Mouse (Mus musculus) kidney, embryonic 15.5 days (tissue): ENCODE data around the gene Samd4. TPM values are rescaled to one million over a fixed set of nuclear protein-coding genes. Genes with fewer than 3 reads are reported as not detected.

Source experiments
- ATAC-seq: fragments of 200-750 bp; cut with Nextera tagmentation; replicated peaks from 2 replicates; pipeline ENCODE4 v1.8.0; 2017; ENCODE audit warnings: moderate TSS enrichment; ENCODE audit not compliant: low FRiP score
- H3K27ac ChIP-seq: fragments of 300-500 bp; sonication (generic); 2 replicates; pipeline ENCODE4 v1.5.1; 2015; ENCODE audit warnings: mild to moderate bottlenecking, inconsistent platforms
- H3K27me3 ChIP-seq: fragments of 300-500 bp; sonication (generic); 2 replicates; pipeline ENCODE4 v1.6.1; 2015; ENCODE audit warnings: inconsistent platforms
- H3K36me3 ChIP-seq: fragments of 300-500 bp; sonication (generic); 2 replicates; pipeline ENCODE4 v1.6.1; 2015; ENCODE audit warnings: inconsistent platforms
- H3K4me1 ChIP-seq: fragments of 300-500 bp; sonication (generic); 2 replicates; pipeline ENCODE4 v1.6.1; 2015; ENCODE audit warnings: inconsistent platforms
- H3K4me2 ChIP-seq: fragments of 300-500 bp; sonication (generic); 2 replicates; pipeline ENCODE4 v1.6.1; 2015; ENCODE audit warnings: moderate library complexity, mild to moderate bottlenecking, inconsistent platforms
- H3K4me3 ChIP-seq: fragments of 300-500 bp; sonication (generic); replicated peaks from 2 replicates; pipeline ENCODE4 v1.5.1; 2015; ENCODE audit warnings: mild to moderate bottlenecking, inconsistent platforms
- H3K9ac ChIP-seq: fragments of 300-500 bp; sonication (generic); 2 replicates; pipeline ENCODE4 v1.6.1; 2015; ENCODE audit warnings: mild to moderate bottlenecking, inconsistent platforms
- H3K9me3 ChIP-seq: fragments of 300-500 bp; sonication (generic); replicated peaks from 2 replicates; pipeline ENCODE4 v1.6.1; 2016; ENCODE audit warnings: inconsistent platforms
- WGBS: fragments of 180-500 bp; shearing (Covaris S2); methylation state at CpG from one replicate; pipeline ENCODE4 v1.1.7; 2015; ENCODE audit warnings: mixed read lengths; 5-methylcytosine and 5-hydroxymethylcytosine counted together
- polyA plus RNA-seq: library from polyadenylated mRNA; unstranded; fragments of >200 nt; fragmentation: Nextera tagmentation; extraction: Ambion mirVana; gene quantifications from 2 replicates; pipeline ENCODE4 v1.2.1, GENCODE M21; 2015

Gene Samd4
- polyA plus RNA-seq, 1 experiment from 2014 or later, result 5.2 TPM

- no peak overlapping the region for H3K27ac ChIP-seq
- H3K4me3 ChIP-seq, result no peak overlapping the region
- 77% methylated on average over 9 of the region's 9 CpGs for WGBS
- no peaks in the 10 kb centered on the region for H3K27me3 ChIP-seq
- no peaks in the 10 kb centered on the region for H3K36me3 ChIP-seq
- H3K9me3 ChIP-seq, result no peaks in the 10 kb centered on the region
- ATAC-seq, result no peak
- H3K9ac ChIP-seq, result no peak overlapping the region
- H3K4me1 ChIP-seq, result peaks cover 13% of the 10 kb centered on the region
- H3K4me2 ChIP-seq, result no peak overlapping the region
Observed at GRCm38 (mm10) chr14:47083311-47083710, 200.7 kb downstream of the Samd4 start.

- Histone ChIP-seq H3K36me3 (no peaks in the 10 kb centered on the region), H3K9me3 (no peaks in the 10 kb centered on the region), H3K27ac (no peak overlapping the region), H3K4me2 (no peak overlapping the region), H3K27me3 (no peaks in the 10 kb centered on the region), H3K4me3 (no peak overlapping the region), H3K9ac (no peak overlapping the region), H3K4me1 (peaks cover 13% of the 10 kb centered on the region)
- 78% methylated on average over 6 of the region's 6 CpGs for WGBS
- no peak for ATAC-seq
Observed at GRCm38 (mm10) chr14:47083838-47084237, 201.2 kb downstream of the Samd4 start.

- H3K36me3 ChIP-seq, result no peaks in the 10 kb centered on the region
- H3K4me3 ChIP-seq, result no peak overlapping the region
- H3K4me1 ChIP-seq, result peaks cover 13% of the 10 kb centered on the region
- no peak overlapping the region for H3K4me2 ChIP-seq
- no peaks in the 10 kb centered on the region for H3K27me3 ChIP-seq
- ATAC-seq, result no peak
- H3K9ac ChIP-seq, result no peak overlapping the region
- no peaks in the 10 kb centered on the region for H3K9me3 ChIP-seq
- no peak overlapping the region for H3K27ac ChIP-seq
- 83% methylated on average over 2 of the region's 2 CpGs for WGBS
Observed at GRCm38 (mm10) chr14:47084686-47085085, 202.0 kb downstream of the Samd4 start.

- Histone ChIP-seq H3K27me3 (no peaks in the 10 kb centered on the region), H3K9me3 (no peaks in the 10 kb centered on the region), H3K4me2 (no peak overlapping the region; the same call in 1 of the 2 replicates), H3K36me3 (no peaks in the 10 kb centered on the region), H3K4me3 (no peak overlapping the region), H3K4me1 (peaks cover 13% of the 10 kb centered on the region), H3K9ac (no peak overlapping the region), H3K27ac (no peak overlapping the region)
- ATAC-seq, result no peak
- WGBS, result 68% methylated on average over 3 of the region's 3 CpGs
Observed at GRCm38 (mm10) chr14:47086123-47086522, 203.5 kb downstream of the Samd4 start.

GRCm38 (mm10) chr14:47086743-47087142, 204.1 kb downstream of the Samd4 start:
- 4% methylated on average over 16 of the region's 16 CpGs for WGBS
- Histone ChIP-seq H3K9me3 (no peaks in the 10 kb centered on the region), H3K27me3 (no peaks in the 10 kb centered on the region), H3K36me3 (no peaks in the 10 kb centered on the region; the same call in 1 of the 2 replicates), H3K4me2 (peak overlapping the region; percentile 81), H3K4me1 (peaks cover 13% of the 10 kb centered on the region), H3K4me3 (peak overlapping the region; percentile 38), H3K27ac (no peak overlapping the region), H3K9ac (peak overlapping the region; percentile 47; the same call in 1 of the 2 replicates)
- peak; percentile 85 for ATAC-seq

GRCm38 (mm10) chr14:47087182-47087581, 204.5 kb downstream of the Samd4 start:
- H3K4me1 ChIP-seq, result peaks cover 13% of the 10 kb centered on the region
- no peaks in the 10 kb centered on the region for H3K9me3 ChIP-seq
- H3K27me3 ChIP-seq, result no peaks in the 10 kb centered on the region
- H3K27ac ChIP-seq, result no peak overlapping the region
- peak overlapping the region; percentile 47; the same call in 1 of the 2 replicates for H3K9ac ChIP-seq
- ATAC-seq, result peak; percentile 53
- WGBS, result 30% methylated on average over 5 of the region's 5 CpGs
- no peaks in the 10 kb centered on the region; the same call in 1 of the 2 replicates for H3K36me3 ChIP-seq
- peak overlapping the region; percentile 81 for H3K4me2 ChIP-seq
- H3K4me3 ChIP-seq, result peak overlapping the region; percentile 38

- no peak overlapping the region for H3K9ac ChIP-seq
- no peaks in the 10 kb centered on the region for H3K27me3 ChIP-seq
- no peak overlapping the region for H3K4me3 ChIP-seq
- WGBS, result 87% methylated on average over 12 of the region's 12 CpGs
- no peak overlapping the region for H3K4me2 ChIP-seq
- ATAC-seq, result no peak
- no peaks in the 10 kb centered on the region for H3K9me3 ChIP-seq
- H3K27ac ChIP-seq, result no peak overlapping the region
- peaks cover 13% of the 10 kb centered on the region for H3K4me1 ChIP-seq
- H3K36me3 ChIP-seq, result no peaks in the 10 kb centered on the region; the same call in 1 of the 2 replicates
Observed at GRCm38 (mm10) chr14:47087669-47088250, 205.1 kb downstream of the Samd4 start.

- H3K36me3 ChIP-seq, result no peaks in the 10 kb centered on the region; the same call in 1 of the 2 replicates
- H3K4me3 ChIP-seq, result no peak overlapping the region
- H3K27ac ChIP-seq, result no peak overlapping the region
- no peak overlapping the region for H3K4me2 ChIP-seq
- peaks cover 18% of the 10 kb centered on the region for H3K4me1 ChIP-seq
- ATAC-seq, result no peak
- WGBS, result 67% methylated on average over 1 of the region's 1 CpGs
- H3K27me3 ChIP-seq, result no peaks in the 10 kb centered on the region
- no peak overlapping the region for H3K9ac ChIP-seq
- H3K9me3 ChIP-seq, result no peaks in the 10 kb centered on the region
Observed at GRCm38 (mm10) chr14:47088339-47088738, 205.7 kb downstream of the Samd4 start.

- Histone ChIP-seq H3K9me3 (no peaks in the 10 kb centered on the region), H3K27ac (no peak overlapping the region), H3K27me3 (no peaks in the 10 kb centered on the region), H3K9ac (no peak overlapping the region), H3K36me3 (no peaks in the 10 kb centered on the region; the same call in 1 of the 2 replicates), H3K4me3 (no peak overlapping the region), H3K4me1 (peaks cover 25% of the 10 kb centered on the region), H3K4me2 (no peak overlapping the region)
- ATAC-seq, result no peak
- 77% methylated on average over 6 of the region's 6 CpGs for WGBS
Observed at GRCm38 (mm10) chr14:47089153-47089552, 206.5 kb downstream of the Samd4 start.

- Histone ChIP-seq H3K27ac (no peak overlapping the region), H3K4me3 (no peak overlapping the region), H3K9ac (no peak overlapping the region), H3K36me3 (no peaks in the 10 kb centered on the region; the same call in 1 of the 2 replicates), H3K27me3 (no peaks in the 10 kb centered on the region), H3K9me3 (no peaks in the 10 kb centered on the region), H3K4me2 (no peak overlapping the region), H3K4me1 (peaks cover 15% of the 10 kb centered on the region)
- WGBS, result 96% methylated on average over 6 of the region's 6 CpGs
- no peak for ATAC-seq
Observed at GRCm38 (mm10) chr14:47091908-47092307, 209.3 kb downstream of the Samd4 start.

GRCm38 (mm10) chr14:47093355-47093792, 210.7 kb downstream of the Samd4 start:
- Histone ChIP-seq H3K36me3 (no peaks in the 10 kb centered on the region; the same call in 1 of the 2 replicates), H3K9me3 (no peaks in the 10 kb centered on the region), H3K4me1 (peaks cover 11% of the 10 kb centered on the region), H3K4me3 (no peak overlapping the region), H3K27me3 (no peaks in the 10 kb centered on the region), H3K4me2 (0 out of 2 replicates have a peak overlapping the region, but pooled peaks have one; percentile 0), H3K27ac (no peak overlapping the region), H3K9ac (no peak overlapping the region)
- 35% methylated on average over 16 of the region's 16 CpGs for WGBS
- no peak for ATAC-seq

GRCm38 (mm10) chr14:47095036-47095435, 212.4 kb downstream of the Samd4 start:
- Histone ChIP-seq H3K9ac (no peak overlapping the region), H3K27me3 (no peaks in the 10 kb centered on the region), H3K27ac (no peak overlapping the region), H3K4me3 (no peak overlapping the region), H3K9me3 (no peaks in the 10 kb centered on the region), H3K4me2 (no peak overlapping the region), H3K36me3 (no peaks in the 10 kb centered on the region; the same call in 1 of the 2 replicates), H3K4me1 (peaks cover 11% of the 10 kb centered on the region)
- WGBS, result 89% methylated on average over 3 of the region's 3 CpGs
- no peak for ATAC-seq
